Mouse (Mus musculus) left cerebral cortex, adult 9 months (tissue): ENCODE measurements around the gene Cd80.
"Not testable (repeated sequence)": the region's sequence is repeated elsewhere in the genome, so short reads cannot be mapped to it uniquely, and the experiment has no call there.

Experiments
- DNase-seq, 2 experiments: peaks; one replicate each; pipeline ENCODE4 v3.0.0; 2022; ENCODE audit warnings: low spot score in 2 of 2

Cd80 gene

DNA sequence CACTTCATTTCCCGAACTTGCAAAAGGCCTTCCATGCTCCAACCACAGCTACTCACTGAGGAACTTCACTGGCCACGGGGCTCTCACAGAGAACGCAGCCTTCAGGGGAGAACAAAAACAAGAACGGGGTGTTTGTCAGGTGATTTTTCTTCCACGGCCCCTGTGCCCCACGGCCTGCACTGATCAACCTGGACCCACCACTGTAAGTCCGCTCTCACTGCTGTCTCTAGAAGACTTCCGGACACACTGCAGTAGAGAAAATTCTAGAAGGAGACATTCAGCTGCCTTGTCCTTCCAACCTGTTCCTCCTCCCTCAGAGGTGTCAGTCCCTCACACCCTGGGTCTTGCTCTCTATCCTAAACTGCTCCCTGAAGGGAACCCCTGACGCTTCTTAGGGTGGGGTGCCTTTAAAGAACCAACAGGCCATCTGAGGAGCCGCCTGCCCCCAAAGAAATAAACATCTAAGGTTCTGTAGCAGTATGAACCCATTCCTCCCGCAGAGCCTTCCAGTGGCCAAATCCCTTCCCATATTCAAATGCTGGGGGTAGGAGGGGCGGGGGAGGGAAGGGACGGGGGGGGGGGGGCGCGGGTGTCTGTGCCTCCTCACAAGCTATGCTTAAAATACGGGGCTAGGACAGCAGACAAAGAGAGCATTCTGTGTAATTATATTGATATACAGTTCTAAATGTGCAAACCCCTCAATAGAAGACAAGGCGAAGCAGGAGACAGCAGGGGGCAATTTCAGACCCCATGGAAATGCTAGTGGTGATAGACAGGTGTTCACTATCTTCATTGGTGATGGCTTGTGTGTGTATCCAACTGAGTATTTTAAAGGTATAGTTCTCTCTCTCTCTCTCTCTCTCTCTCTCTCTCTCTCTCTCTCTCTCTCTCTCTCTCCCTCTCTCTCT, at the start of gene Cd80:
Gene Cd80 (plus strand): TSS at position 51 of the 908 bp plus-strand sequence.
- DNase-seq = no peak

GRCm38 (mm10) chr16:38406293-38406692, 49.1 kb upstream of the Cd80 start:
- DNase-seq = no peak

GRCm38 (mm10) chr16:38406708-38407107, 48.7 kb upstream of the Cd80 start:
- DNase-seq = no peak

DNA sequence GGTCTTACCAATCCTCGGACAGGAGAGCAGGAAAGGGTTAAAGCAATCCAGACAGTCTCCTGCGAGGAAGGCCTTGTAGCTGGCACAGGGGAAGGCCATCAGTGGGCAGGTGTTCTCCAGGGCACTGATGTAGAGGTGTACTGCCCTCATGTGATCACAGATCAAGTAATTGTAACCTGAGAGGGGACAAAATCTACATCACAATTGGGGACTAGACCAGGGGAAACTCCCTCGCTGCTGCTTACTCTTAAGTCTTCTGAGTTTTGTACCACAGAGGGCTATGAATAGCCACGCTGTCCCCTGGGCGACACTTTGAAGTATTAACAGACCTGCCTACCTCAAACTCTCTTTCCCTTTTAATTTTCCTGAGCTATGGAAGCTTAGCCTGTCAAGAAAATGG, 47.8 kb upstream of the Cd80 start:
- no peak for DNase-seq

- DNase-seq = no peak
Measured at GRCm38 (mm10) chr16:38408416-38408815, 46.9 kb upstream of the Cd80 start.

GRCm38 (mm10) chr16:38414953-38415352, 40.4 kb upstream of the Cd80 start:
- no peak for DNase-seq

- no peak for DNase-seq
Measured at GRCm38 (mm10) chr16:38425374-38425773, 30.0 kb upstream of the Cd80 start.

DNA sequence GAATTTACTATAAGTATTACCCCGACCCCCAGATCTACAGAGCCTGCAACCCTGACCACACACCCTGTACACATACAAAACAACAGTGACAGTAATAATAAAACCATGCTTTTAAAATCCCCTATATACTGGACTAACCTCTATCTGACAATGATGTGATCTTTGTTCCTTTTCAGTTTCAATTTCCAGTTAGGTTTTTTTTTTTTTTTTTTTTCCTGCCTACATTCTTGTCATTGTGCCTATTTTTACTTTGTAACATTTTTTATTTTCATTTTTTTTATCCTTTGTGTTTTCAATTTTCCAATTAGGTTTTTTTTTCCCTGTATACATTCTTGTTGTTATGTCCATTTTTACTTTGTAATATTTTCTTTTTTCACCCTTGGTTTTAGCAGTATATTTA, 29.6 kb upstream of the Cd80 start:
- no peak for DNase-seq

GRCm38 (mm10) chr16:38431446-38432185, 23.7 kb upstream of the Cd80 start:
- DNase-seq = no peak

DNA sequence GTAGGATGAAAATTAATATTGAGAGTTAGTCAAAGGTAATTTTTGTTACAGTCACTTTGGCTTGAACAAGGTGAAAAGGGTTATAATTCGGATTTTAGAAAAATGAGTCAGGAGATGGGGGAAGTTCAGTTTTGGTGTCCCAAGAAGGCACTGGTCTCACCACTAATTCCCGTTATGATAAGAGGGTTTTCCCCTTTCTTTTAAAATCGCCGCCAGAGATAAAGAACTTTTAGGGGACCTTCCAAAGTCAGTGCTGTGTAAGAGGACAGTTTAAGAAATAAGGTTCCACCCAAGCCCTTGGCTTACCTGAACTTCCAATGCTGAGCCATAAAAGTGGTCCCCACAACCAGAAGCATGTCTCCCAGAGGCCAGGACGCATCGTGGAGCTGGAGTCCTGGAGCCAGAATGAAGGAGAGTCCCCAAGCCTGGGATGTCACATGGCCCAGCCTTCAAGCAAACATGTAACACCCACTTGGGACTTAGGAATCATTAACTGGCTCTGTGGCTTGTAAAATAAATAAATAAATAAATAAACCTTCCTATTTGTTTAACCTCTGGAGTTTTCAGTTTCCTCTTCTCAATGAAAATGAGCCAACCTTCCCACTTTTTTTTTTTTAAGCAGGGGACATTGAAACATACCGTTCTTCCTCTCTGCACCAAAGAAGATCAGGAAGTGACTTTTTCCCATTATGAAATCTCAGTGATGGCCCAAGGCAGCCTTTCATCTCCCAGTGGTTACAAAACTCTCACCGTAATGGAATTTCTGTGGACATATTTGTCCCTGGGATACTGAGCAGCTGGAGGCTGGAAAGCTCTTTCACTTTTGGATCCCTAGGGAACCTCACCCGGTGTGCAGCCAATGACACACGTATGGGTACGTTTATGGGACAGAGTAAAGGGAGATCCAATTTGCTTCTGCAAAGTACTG, 22.6 kb upstream of the Cd80 start, which contains the start of gene Pla1a:
Gene Pla1a (minus strand): TSS at position 648 of the 928 bp plus-strand sequence.
- DNase-seq = no peak

- DNase-seq = no peak
Measured at GRCm38 (mm10) chr16:38433514-38433913, 21.8 kb upstream of the Cd80 start.

GRCm38 (mm10) chr16:38434295-38434795, 21.0 kb upstream of the Cd80 start:
- DNase-seq = no peak

- no peak for DNase-seq
Measured at GRCm38 (mm10) chr16:38439190-38439589, 16.2 kb upstream of the Cd80 start.

GRCm38 (mm10) chr16:38440403-38440802, 15.0 kb upstream of the Cd80 start:
- DNase-seq = no peak

DNA sequence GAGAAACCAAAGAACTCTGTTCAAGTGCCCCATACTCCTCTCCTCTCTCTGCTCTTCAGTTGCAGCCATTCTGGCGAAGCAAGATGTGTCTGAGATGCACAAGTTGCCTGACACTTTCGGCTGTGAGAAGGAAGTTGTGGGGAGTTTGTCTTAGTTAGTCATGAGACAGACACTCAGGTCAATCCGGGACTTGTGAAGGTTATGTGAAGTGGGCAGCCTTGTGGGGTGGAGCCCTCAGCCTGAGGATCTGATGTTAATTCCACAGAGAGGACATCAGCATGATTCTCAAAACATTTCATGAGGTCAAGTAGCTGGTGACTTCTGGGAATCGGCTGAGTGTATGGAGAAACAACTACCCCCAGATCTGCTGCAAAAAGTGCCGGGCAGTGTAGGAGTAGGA, 13.8 kb upstream of the Cd80 start:
- DNase-seq = no peak

DNA sequence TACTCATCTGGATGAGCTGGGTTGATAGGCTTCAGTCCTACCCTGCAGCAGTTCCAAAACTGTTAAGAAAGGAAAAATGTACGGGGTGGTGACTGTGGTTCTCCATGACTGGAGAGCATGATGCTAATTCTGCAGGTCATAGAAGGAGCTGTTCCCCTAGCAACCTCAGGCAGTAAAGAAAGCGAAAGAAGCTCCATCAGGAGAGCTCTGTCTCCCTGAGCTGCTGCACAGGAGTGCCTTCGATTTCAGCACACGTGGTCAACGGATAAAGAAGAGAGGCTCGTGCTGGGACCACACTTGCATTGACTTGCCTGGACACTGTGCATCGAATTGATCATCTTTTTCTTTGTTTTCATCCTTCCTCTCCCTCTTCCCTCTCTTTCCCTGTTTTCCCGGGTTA, 13.1 kb upstream of the Cd80 start:
- DNase-seq = no peak

DNA sequence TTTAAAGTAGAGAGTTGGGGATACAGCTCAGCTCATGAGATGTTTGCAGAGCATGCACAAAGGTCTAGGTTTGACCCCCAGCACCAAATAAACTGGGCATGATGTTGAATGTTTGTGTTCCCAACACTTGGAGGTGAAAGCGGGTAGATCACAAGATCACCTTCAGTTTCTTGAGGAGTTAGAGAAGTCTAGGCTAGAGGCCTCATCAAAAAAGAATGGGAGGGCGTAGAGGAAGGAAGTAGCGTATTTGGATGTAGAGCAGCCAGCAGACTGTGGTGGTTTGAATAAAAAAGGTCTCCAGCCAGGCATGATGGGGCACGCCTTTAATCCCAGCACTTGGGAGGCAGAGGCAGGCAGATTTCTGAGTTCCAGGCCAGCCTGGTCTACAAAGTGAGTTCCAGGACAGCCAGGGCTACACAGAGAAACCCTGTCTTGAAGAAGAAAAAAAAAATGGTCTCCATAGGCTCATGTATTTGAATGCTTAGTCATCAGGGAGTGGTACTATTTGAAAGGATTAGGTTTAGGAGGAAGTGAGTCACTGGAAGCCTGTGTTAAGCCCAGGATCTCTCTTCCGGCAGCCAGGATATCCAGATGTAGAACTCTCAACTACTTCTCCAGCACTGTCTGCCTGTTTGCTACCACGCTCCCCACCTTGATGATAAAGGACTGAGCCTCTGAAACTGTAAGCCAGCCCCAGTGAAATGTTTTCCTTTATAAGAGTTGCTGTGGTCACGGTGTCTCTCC, 11.5 kb upstream of the Cd80 start:
- no peak for DNase-seq

DNA sequence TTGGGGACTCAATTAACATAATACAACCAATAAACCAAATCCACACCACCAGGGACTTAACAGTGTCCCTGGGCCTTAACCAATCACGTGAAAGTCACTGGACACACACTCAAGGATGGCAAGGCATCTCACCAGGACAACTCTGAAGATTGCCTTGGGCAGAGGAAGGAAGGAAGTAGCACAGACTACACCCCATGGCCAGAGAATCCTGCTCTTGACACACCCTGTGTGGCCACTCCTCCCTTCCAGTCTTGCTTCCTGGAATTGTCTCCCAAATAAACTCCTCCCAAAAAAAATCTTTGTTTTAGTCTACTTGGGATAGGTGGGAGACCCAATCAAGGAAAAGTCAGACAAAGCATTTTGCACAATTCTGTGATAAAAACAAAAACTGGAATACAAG, 10.3 kb upstream of the Cd80 start:
- no peak for DNase-seq

- DNase-seq = no peak
Measured at GRCm38 (mm10) chr16:38445576-38445975, 9.8 kb upstream of the Cd80 start.

DNA sequence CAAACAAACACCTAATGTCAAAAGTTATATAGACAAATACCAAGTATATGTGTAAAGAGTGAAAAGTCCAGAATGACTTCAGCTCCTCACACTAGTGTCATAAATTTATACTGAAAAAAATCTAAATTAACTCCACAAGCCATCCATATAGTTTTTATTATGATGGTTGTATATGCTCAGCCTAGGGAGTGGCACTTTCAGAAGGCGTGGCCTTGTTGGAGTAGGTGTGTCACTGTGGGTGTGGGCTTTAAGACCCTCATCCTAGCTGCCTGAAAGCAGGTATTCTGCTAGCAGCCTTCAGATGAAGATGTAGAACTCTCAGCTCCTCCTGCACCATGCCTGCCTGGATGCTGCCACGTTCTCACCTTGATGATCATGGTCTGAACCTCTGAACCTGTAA, 9.2 kb upstream of the Cd80 start:
- DNase-seq = not testable (repeated sequence)

DNA sequence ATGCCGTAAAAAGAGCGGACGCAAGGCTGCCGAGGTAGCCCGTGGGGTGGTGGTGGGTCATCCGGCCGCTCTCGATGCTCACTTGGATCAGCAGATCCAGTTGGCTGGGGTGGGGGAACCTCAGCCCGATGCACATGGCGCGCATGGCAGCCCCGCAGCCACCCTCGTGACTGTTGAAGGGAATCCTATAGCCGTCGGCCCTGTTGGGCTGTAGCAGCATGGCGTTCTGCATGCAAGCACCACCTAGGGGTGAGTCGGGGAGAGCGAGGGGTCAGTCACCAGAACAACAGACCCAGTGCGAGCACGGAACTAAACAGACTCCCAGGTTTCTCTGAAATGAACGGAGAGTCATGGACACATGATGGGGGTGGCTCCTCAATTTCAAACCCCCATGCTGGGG, 8.0 kb upstream of the Cd80 start:
- DNase-seq = no peak
